Mouse (Mus musculus) limb, embryonic 12.5 days (tissue): ENCODE results near the gene Krt20. TPM values are rescaled to one million over a fixed set of nuclear protein-coding genes. Genes with fewer than 3 reads are reported as not detected.

Experiments
- ATAC-seq: fragments of 200-750 bp; cut with Nextera tagmentation; 2 replicates; pipeline ENCODE4 v1.8.0; 2017; ENCODE audit warnings: low read depth, moderate TSS enrichment; ENCODE audit not compliant: insufficient number of reproducible peaks, insufficient read depth, low FRiP score, low TSS enrichment
- H3K27ac ChIP-seq: fragments of 300-500 bp; sonication (generic); 2 replicates; pipeline ENCODE4 v1.5.1; 2016; ENCODE audit warnings: mild to moderate bottlenecking, moderate library complexity
- H3K27me3 ChIP-seq: fragments of 300-500 bp; sonication (generic); 2 replicates; pipeline ENCODE4 v1.6.1; 2016; ENCODE audit warnings: mild to moderate bottlenecking, moderate library complexity
- H3K36me3 ChIP-seq: fragments of 300-500 bp; sonication (generic); 2 replicates; pipeline ENCODE4 v1.6.1; 2016; ENCODE audit warnings: mild to moderate bottlenecking, moderate library complexity
- H3K4me1 ChIP-seq: fragments of 300-500 bp; sonication (generic); replicated peaks from 2 replicates; pipeline ENCODE4 v1.6.1; 2016
- H3K4me2 ChIP-seq: fragments of 300-500 bp; sonication (generic); 2 replicates; pipeline ENCODE4 v1.6.1; 2016; ENCODE audit warnings: mild to moderate bottlenecking, moderate library complexity
- H3K4me3 ChIP-seq: fragments of 300-500 bp; sonication (generic); replicated peaks from 2 replicates; pipeline ENCODE4 v1.5.1; 2016; ENCODE audit warnings: mild to moderate bottlenecking
- H3K9ac ChIP-seq: fragments of 300-500 bp; sonication (generic); replicated peaks from 2 replicates; pipeline ENCODE4 v1.6.1; 2016; ENCODE audit warnings: mild to moderate bottlenecking, moderate library complexity
- H3K9me3 ChIP-seq: fragments of 300-500 bp; sonication (generic); 2 replicates; pipeline ENCODE4 v1.6.1; 2016; ENCODE audit warnings: mild to moderate bottlenecking, moderate library complexity
- WGBS: fragments of 180-500 bp; shearing (Covaris S2); methylation state at CpG from one replicate; pipeline ENCODE4 v1.1.7; 2016; 5-methylcytosine and 5-hydroxymethylcytosine counted together
- polyA plus RNA-seq: library from polyadenylated mRNA; unstranded; fragments of >200 nt; fragmentation: Nextera tagmentation; extraction: Ambion mirVana; gene quantifications from 2 replicates; pipeline ENCODE4 v1.2.1, GENCODE M21; 2016

Gene Krt20
- polyA plus RNA-seq, 1 experiment from 2014 or later: 0.18 TPM

DNA sequence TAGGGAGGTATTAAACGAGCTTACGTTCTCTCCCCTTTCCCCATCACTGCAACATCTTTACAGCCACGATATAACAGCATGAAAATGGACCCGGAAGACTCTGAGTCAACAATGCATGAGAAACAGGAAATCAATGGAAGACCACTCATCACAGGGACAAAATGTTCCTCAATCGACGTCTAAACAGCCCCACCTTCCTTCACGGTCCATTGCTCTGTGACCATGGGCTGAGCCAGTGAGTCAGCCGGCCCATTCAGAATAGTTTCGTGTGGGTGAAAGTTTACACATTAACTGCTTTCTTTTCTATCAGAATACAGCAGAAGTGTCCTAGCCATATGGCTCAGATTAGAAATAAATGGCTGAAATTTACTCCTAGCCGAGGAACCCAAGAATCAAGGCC, 16.8 kb upstream of the Krt20 start:
- no peak for ATAC-seq
- WGBS: 85% methylated on average over 10 of the region's 10 CpGs
- H3K4me3 ChIP-seq: no peak overlapping the region
- no peak overlapping the region for H3K27ac ChIP-seq
- peaks cover 7% of the 10 kb centered on the region; the same call in 1 of the 2 replicates for H3K4me1 ChIP-seq
- H3K9me3 ChIP-seq: no peaks in the 10 kb centered on the region
- no peaks in the 10 kb centered on the region for H3K27me3 ChIP-seq
- no peaks in the 10 kb centered on the region for H3K36me3 ChIP-seq
- H3K9ac ChIP-seq: no peak overlapping the region
- no peak overlapping the region for H3K4me2 ChIP-seq

DNA sequence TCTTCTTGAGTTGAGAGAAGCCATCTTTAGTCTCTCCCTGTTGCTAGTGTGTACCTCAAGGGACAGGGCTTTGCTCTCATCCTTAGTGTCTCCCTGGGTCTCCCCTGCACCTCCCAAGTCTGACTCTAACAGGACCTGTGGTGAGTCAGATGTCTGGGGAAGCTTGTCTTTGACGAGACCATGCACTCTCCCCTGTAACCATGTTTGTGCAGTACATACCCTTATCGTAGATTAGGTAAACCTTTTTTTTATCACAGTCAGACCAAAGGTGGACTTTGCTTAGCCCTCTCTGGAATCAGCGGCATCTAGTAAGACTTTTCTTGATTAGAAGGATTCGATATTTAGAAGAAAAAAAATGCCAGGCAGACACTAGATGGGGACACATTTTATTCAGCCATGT, 16.1 kb upstream of the Krt20 start:
- 90% methylated on average over 4 of the region's 4 CpGs for WGBS

DNA sequence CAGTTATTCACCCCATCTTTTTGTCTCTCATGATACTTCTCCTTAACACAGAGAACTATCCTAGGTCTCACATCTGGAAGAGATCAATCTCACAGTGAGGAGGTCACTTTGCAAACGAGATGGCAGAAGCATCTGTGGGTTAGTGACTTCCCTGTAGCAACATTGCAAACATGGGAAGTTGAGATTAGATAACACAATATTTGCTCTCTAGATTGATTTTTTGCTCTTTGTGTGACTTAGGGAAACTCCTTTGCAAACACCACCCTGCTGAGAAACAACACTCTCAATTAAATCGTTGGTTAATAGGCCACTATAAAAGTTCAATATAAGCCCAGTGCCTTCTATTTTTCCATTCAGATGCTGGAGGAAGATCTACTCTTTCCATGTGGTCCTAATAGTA, 10.8 kb upstream of the Krt20 start:
- H3K27ac ChIP-seq: no peak overlapping the region
- peaks cover 4% of the 10 kb centered on the region; the same call in 1 of the 2 replicates for H3K27me3 ChIP-seq
- peaks cover 7% of the 10 kb centered on the region; the same call in 1 of the 2 replicates for H3K4me1 ChIP-seq
- H3K9ac ChIP-seq: no peak overlapping the region
- H3K4me3 ChIP-seq: no peak overlapping the region
- no peaks in the 10 kb centered on the region for H3K9me3 ChIP-seq
- H3K4me2 ChIP-seq: no peak overlapping the region
- 44% methylated on average over 2 of the region's 2 CpGs for WGBS
- H3K36me3 ChIP-seq: no peaks in the 10 kb centered on the region
- no peak for ATAC-seq

More for the DNA sequence above, 16.1 kb upstream of the Krt20 start:
- Histone ChIP-seq H3K4me2 (no peak overlapping the region), H3K36me3 (no peaks in the 10 kb centered on the region), H3K4me1 (peaks cover 7% of the 10 kb centered on the region; the same call in 1 of the 2 replicates), H3K27ac (no peak overlapping the region), H3K9ac (no peak overlapping the region), H3K27me3 (no peaks in the 10 kb centered on the region), H3K9me3 (no peaks in the 10 kb centered on the region), H3K4me3 (no peak overlapping the region)
- ATAC-seq: no peak

DNA sequence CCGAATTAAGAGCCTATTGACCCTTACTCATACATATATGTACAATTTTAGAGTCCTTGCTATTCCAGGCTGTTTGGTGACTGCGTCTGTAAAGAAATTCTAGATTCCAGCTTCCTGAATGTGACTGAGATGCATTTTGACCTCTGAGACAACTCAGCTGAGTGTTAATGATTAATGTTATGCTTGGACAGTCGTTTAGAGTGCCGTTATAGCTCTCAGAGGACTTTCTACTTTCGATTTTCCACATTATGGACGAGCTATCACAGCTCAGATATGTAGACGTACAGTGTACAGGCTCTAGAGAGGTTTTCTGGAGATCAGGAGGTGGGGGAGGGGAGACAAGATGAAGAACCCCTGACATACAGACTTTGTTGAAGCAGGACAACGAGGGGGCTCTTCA, 3.3 kb upstream of the Krt20 start:
- Histone ChIP-seq H3K36me3 (no peaks in the 10 kb centered on the region), H3K9me3 (no peaks in the 10 kb centered on the region), H3K9ac (no peak overlapping the region), H3K27me3 (no peaks in the 10 kb centered on the region), H3K27ac (no peak overlapping the region), H3K4me1 (peaks cover 5% of the 10 kb centered on the region; the same call in 1 of the 2 replicates), H3K4me2 (no peak overlapping the region), H3K4me3 (no peak overlapping the region)
- ATAC-seq: no peak
- 68% methylated on average over 8 of the region's 8 CpGs for WGBS

DNA sequence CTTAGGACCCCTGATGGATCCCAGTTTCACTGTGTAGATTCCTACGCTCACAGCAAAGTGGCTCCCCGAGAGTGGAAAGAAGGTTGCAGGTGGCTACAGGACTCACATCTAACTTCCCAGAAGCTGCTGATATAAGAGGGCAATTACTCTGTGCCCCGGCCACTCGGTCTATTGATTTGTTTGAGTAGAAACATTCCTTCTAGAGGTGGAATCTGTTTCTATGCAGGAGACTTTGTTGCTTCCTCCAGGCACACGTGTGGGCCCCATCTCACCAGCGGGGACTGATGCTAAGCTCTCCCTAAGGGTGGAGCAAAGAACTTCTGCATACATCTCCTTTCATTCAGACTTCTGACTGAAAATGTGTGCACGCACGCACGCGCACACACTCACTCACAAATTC, 1.5 kb upstream of the Krt20 start:
- Histone ChIP-seq H3K36me3 (no peaks in the 10 kb centered on the region), H3K4me2 (no peak overlapping the region), H3K27me3 (no peaks in the 10 kb centered on the region), H3K4me1 (peaks cover 5% of the 10 kb centered on the region; the same call in 1 of the 2 replicates), H3K9ac (no peak overlapping the region), H3K4me3 (no peak overlapping the region), H3K27ac (no peak overlapping the region), H3K9me3 (no peaks in the 10 kb centered on the region)
- ATAC-seq: no peak
- WGBS: 62% methylated on average over 10 of the region's 10 CpGs

DNA sequence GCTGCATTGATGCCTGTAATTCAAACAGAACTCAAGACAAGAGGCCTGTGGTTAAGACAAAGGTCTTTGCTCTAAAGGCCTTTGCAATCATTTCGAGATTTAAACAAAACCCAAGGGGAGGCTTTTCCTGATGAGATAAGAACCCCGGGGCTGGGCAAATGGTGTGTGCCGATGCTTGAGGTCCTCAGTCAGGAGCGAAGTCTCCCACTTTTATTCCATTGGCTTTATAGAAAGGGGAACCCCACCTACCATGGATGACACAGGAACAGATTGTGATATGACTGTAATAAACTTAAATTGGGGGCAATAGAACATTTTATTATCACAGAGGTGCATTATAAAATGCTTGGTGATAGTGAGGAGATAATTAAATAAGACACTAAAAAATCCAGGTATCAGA, 1.3 kb downstream of the Krt20 start:
- Histone ChIP-seq H3K4me3 (no peak overlapping the region), H3K36me3 (no peaks in the 10 kb centered on the region), H3K4me1 (peaks cover 5% of the 10 kb centered on the region; the same call in 1 of the 2 replicates), H3K27ac (no peak overlapping the region), H3K9me3 (no peaks in the 10 kb centered on the region), H3K9ac (no peak overlapping the region), H3K4me2 (no peak overlapping the region), H3K27me3 (no peaks in the 10 kb centered on the region)
- 86% methylated on average over 4 of the region's 4 CpGs for WGBS
- no peak for ATAC-seq

DNA sequence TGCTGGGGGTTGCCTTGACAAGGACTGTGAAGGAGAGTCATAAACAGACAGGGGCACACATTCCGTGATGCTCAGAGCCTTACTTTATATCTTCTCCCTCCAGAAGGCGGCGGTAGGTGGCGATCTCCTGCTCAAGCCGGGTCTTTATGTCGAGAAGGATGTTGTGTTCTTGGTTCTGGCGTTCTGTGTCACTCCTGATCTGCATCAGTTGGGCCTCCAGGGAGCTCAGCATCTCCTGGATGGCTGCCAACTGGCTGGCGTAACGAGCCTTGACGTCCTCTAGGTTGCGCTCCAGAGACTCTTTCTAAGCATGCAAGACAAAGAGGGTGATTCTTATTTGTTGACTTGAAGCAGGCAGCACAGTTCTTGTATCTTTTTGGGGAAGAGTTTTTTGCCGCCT, 7.3 kb downstream of the Krt20 start:
- Histone ChIP-seq H3K27ac (no peak overlapping the region), H3K27me3 (no peaks in the 10 kb centered on the region; the same call in 1 of the 2 replicates), H3K4me1 (no peaks in the 10 kb centered on the region), H3K36me3 (no peaks in the 10 kb centered on the region), H3K9me3 (no peaks in the 10 kb centered on the region), H3K4me2 (no peak overlapping the region), H3K9ac (no peak overlapping the region), H3K4me3 (no peak overlapping the region)
- ATAC-seq: no peak
- 53% methylated on average over 12 of the region's 12 CpGs for WGBS

DNA sequence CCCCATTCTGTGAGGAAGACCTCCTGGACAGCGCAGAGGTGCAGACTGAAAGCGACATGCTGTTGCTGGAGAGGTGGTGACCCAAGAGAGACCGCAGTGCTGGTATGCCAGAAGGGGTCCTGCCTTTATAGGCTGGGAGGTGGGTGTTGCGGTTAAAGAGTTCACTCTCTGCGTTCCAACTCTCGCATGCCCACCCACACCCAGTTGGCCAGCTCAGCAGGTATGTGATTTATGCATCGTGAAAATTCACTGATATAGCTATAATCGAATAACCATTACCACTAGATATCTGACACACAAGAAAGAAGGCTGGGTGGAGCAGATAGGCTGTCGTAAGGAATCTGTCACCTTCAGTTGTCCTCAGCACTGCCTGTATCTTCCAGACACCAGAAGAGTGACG, 15.8 kb downstream of the Krt20 start, which contains the start of gene Krt12:
Krt12 (minus strand) TSS at position 101 of the 400 bp plus-strand sequence.
- no peak within 1 kb of the TSS for H3K9ac ChIP-seq
- no peaks in the 10 kb centered on the region for H3K9me3 ChIP-seq
- H3K4me3 ChIP-seq: no peak within 1 kb of the TSS
- no peak for ATAC-seq
- H3K36me3 ChIP-seq: no peaks in the 10 kb centered on the region
- peaks cover 5% of the 10 kb centered on the region; the same call in 1 of the 2 replicates for H3K4me1 ChIP-seq
- H3K27ac ChIP-seq: no peak within 1 kb of the TSS
- no peak within 1 kb of the TSS for H3K4me2 ChIP-seq
- 0 out of 2 replicates have a peak, but pooled peaks cover 3% of the 10 kb centered on the region for H3K27me3 ChIP-seq
- 77% methylated on average over 10 of the region's 10 CpGs for WGBS

DNA sequence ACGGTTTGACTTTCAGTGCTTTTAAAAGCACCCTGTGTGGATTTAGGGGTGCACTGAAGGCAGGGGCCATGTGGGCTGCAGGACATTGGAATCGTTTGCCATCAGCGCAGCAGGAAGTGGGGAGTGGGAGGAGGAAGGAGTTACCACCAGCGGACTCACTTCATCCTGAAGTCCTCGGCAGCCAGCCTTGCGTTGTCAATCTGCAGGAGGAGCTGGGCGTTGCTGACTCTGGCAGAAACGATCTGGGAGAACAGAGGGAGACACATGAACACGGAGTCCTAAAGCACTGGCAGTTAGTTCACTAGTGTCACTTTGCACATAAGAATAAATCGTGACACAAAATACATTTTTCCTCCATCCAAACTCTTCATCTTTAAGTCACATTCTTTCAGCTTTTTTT, 17.4 kb downstream of the Krt20 start:
- no peak overlapping the region for H3K27ac ChIP-seq
- 0 out of 2 replicates have a peak, but pooled peaks cover 3% of the 10 kb centered on the region for H3K27me3 ChIP-seq
- no peak overlapping the region for H3K4me3 ChIP-seq
- ATAC-seq: no peak
- 46% methylated on average over 10 of the region's 10 CpGs for WGBS
- no peak overlapping the region for H3K4me2 ChIP-seq
- H3K9ac ChIP-seq: no peak overlapping the region
- no peaks in the 10 kb centered on the region for H3K9me3 ChIP-seq
- no peaks in the 10 kb centered on the region for H3K36me3 ChIP-seq
- H3K4me1 ChIP-seq: peaks cover 5% of the 10 kb centered on the region; the same call in 1 of the 2 replicates

DNA sequence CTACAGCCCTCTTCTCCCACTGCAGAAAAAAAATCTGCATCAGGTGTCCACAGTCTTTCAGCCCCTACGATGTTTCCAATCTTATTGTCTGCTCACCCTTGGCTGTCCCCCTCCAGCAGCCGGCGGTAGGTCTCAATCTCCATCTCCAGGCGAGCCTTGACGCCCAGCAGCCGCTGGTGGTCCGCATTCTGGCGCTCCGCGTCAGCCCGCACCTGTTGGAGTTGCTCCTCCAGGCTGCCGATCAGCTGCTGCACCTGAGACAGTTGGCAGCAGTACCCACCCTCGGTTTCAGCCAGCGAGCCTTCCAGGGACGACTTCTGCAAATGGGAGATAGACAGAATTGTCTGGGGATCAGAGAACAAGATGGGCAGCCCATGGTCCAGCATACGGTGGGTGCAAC, 20.1 kb downstream of the Krt20 start:
- no peak for ATAC-seq
- Histone ChIP-seq H3K27ac (no peak overlapping the region), H3K4me3 (no peak overlapping the region), H3K9ac (no peak overlapping the region), H3K4me1 (peaks cover 5% of the 10 kb centered on the region; the same call in 1 of the 2 replicates), H3K27me3 (0 out of 2 replicates have a peak, but pooled peaks cover 3% of the 10 kb centered on the region), H3K9me3 (no peaks in the 10 kb centered on the region), H3K36me3 (no peaks in the 10 kb centered on the region), H3K4me2 (no peak overlapping the region)
- WGBS: 67% methylated on average over 16 of the region's 16 CpGs

DNA sequence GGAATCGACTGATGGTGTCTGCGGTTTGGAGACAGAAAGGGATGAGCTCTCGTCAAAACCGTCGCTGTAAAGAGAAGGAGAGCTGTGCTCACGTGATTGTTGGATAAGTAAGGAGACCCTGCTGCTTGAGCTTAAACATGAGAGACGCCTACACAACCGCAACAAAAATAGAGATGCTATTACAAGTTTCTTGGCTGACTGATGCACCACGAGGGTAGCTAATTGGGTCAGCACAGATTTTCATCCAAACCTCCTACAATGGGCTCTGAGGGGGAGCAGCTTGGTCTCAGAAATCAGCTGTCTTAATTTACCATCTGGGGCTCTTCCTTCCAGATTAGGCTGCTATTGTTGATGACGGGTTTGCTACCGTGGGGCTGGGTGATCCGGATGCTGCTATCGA, 21.0 kb downstream of the Krt20 start:
- Histone ChIP-seq H3K36me3 (no peaks in the 10 kb centered on the region), H3K9ac (no peak overlapping the region), H3K27ac (no peak overlapping the region), H3K4me1 (peaks cover 5% of the 10 kb centered on the region; the same call in 1 of the 2 replicates), H3K4me2 (no peak overlapping the region), H3K4me3 (no peak overlapping the region), H3K9me3 (no peaks in the 10 kb centered on the region), H3K27me3 (0 out of 2 replicates have a peak, but pooled peaks cover 2% of the 10 kb centered on the region)
- 86% methylated on average over 13 of the region's 13 CpGs for WGBS
- ATAC-seq: no peak
